Mouse (Mus musculus) erythroblast, adult 5-6 weeks (primary cell): ENCODE data around the gene Rad51c. TPM values are rescaled to one million over a fixed set of nuclear protein-coding genes. Genes with fewer than 3 reads are reported as not detected.
"Not testable (repeated sequence)": the region's sequence is repeated elsewhere in the genome, so short reads cannot be mapped to it uniquely, and the experiment has no call there.

Experiments
- ATAC-seq: replicated peaks from 2 replicates; pipeline ENCODE4 v1.8.0; 2016; ENCODE audit warnings: moderate number of reproducible peaks, mild to moderate bottlenecking, moderate TSS enrichment, inconsistent platforms; ENCODE audit not compliant: poor library complexity, low FRiP score, severe bottlenecking
- total RNA-seq, 2 experiments: library from RNA; stranded (forward) in 1 of 2; stranded (reverse) in 1 of 2; fragments of 150-400 nt in 1 of 2; fragments of 200-764, 138-1000 nt in 1 of 2; gene quantifications; 2 replicates each; pipeline versions ENCODE4 v1.2.3 to v1.2.4; 2015 to 2017; ENCODE audit warnings: low replicate concordance in 2 of 2

Gene Rad51c
- total RNA-seq, 2 experiments from 2014 or later: 0.19 to 6.3 TPM

- ATAC-seq: not testable (repeated sequence)
Observed at GRCm38 (mm10) chr11:87435107-87435506, 30.4 kb upstream of the Rad51c start.

DNA sequence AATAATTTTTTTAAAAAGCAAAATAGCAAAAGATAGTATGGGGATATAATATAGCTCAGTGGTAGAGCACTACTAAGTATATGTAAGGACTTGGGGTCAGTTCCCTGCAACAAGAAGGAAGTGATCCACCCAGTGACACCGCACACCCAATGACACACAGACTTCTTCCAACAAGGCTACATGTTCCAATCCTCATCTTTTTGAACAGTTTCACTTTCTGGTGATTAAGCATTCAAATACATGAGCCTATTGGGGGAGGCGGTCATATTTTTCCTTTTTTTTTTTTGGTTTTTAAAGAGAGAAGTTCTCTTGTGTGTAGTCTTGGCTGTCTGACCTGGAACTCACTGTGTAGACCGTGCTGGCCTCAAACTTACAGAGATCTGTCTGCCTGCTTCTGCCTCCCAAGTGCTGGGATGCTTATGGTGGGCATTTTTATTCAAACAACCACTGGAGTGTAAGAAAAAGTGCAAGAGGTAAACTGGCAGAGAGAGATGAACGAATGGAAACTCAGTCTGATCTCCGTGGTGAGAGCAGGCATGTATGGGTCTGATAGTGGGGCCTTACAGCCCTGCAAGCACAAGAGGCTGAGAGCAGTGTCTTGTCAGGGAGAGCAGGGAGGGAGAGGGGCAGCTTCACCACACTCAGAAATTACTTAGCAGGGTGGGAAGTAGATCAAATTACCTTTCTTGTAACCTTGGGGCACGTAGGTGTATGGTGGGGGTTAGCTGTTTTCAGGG is 28.3 kb upstream of the Rad51c start:
- ATAC-seq: no peak

DNA sequence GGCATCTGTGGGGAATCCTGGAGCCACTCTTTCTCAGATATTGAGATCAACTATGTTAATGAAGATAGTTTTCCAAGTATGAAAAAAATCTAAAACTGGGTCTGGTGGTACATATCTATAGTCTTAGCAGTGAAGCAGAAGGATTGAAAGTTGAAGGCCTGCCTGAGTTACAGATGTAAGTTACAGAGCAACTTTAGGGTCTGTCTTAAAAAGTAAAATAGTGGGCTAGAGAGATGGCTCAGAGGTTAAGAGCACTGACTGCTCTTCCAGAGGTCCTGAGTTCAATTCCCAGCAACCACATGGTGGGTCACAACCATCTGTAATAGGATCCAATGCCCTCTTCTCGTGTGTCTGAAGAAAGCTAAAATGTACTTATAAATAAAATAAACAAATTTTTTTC is 27.7 kb upstream of the Rad51c start:
- no peak for ATAC-seq

DNA sequence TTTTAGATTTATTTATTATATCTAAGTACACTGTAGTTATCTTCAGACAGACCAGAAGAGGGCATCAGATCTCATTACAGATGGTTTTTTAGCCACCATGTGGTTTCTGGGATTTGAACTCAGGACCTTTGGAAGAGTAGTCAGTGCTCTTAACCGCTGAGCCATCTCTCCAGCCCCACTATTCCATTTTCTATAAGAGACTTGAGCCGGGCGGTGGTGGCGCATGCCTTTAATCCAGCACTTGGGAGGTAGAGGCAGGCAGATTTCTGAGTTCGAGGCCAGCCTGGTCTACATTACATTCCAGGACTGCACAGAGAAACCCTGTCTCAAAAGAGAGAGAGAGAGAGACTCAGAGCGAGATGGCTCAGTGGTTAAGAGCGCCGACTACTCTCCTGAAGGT is 27.1 kb upstream of the Rad51c start:
- ATAC-seq: not testable (repeated sequence)

GRCm38 (mm10) chr11:87430374-87430773 is 25.6 kb upstream of the Rad51c start:
- ATAC-seq: no peak

GRCm38 (mm10) chr11:87429363-87429762 is 24.6 kb upstream of the Rad51c start:
- no peak for ATAC-seq

- ATAC-seq: no peak
Observed at GRCm38 (mm10) chr11:87428051-87428673, 23.4 kb upstream of the Rad51c start.

- ATAC-seq: no peak
Observed at GRCm38 (mm10) chr11:87427273-87428050, 22.7 kb upstream of the Rad51c start.

DNA sequence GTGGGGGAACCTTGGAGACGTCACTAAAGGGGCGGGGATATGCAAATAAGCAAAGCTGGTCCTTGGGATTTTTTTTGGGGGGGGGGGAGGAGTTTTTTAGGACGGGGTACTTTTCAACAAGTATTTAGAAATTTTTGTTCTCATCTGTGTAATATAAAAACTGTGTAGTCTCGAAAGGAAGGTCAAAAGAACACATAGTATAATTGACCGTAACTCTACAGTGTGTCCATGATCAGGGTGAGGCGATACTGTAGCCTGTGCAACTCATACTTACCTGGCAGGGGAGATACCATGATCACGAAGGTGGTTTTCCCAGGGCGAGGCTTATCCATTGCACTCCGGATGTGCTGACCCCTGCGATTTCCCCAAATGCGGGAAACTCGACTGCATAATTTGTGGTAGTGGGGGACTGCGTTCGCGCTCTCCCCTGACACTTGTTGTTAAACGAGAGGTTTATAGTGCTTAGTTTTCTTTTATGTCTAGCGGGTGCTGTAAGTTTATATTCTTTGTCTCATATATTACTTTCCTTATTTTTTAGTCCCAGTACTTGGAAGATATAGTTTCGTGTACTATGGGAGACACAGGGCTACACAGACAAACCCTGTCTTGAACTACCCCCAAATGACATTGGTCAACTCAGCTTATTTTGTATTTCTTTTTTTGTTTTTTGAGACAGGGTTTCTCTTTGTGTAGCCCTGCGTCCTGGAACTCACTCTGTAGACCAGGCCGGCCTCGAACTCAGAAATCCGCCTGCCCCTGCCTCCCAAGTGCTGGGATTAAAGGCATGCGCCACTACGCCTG is 21.9 kb upstream of the Rad51c start:
- ATAC-seq: peak; percentile 61

DNA sequence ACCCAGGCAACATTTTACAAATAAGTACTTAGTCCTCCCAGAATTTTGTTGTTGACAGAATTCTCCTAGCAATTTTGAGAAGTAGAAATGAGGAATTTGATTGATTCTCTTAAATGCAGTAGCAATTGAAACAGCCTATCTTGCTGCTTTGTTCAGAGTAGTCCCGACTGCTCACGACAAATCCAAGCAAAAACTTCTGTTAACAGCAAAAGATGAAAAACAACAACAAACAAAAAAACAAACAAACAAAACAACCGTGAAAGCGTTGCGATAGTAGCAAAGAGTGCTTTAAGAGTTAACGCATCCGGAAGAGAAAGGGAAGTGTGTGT is 21.3 kb upstream of the Rad51c start:
- ATAC-seq: peak; percentile 55

GRCm38 (mm10) chr11:87423551-87424325 is 19.0 kb upstream of the Rad51c start:
- no peak for ATAC-seq

GRCm38 (mm10) chr11:87422511-87423340 is 18.0 kb upstream of the Rad51c start:
- peak; percentile 83 for ATAC-seq

DNA sequence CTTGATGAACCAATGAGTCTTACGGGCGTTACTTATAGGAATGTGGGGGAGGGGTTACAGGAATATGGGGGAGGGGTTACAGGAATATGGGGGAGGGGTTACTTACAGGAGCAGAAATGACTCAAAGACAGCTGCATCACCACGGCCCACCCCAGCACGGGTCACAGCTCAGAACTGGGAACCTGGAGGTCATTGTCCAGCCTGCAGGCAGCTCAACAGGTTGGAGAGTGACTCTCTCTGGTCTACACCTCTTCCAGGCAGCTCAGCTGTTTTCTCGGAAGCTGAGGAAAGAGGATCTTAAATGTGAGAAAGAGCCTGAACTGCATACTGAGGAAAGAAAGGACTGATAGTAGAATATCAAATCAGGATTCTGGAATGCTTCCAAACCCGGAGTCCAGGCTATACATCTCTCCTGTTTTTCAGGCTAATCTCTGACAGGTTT is 17.0 kb upstream of the Rad51c start:
- ATAC-seq: no peak

GRCm38 (mm10) chr11:87420861-87421260 is 16.1 kb upstream of the Rad51c start:
- no peak for ATAC-seq

DNA sequence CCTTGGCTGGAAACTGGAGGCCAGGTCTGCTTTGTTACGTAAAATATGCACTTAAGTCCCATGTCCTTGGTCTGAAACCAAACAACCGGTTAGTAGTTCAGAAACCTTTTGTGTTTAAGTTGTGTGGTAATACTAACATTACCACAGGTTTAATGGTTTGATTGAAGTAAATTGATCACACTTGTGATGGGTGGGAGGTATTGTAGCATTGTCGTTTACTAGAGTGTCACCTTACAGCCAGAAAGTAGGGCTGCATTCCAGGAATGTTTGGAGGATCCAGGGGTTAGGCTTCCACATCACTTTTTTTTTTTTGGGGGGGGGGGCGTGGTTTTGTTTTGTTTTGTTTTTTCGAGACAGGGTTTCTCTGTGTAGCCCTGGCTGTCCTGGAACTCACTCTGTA is 11.4 kb upstream of the Rad51c start:
- ATAC-seq: no peak

DNA sequence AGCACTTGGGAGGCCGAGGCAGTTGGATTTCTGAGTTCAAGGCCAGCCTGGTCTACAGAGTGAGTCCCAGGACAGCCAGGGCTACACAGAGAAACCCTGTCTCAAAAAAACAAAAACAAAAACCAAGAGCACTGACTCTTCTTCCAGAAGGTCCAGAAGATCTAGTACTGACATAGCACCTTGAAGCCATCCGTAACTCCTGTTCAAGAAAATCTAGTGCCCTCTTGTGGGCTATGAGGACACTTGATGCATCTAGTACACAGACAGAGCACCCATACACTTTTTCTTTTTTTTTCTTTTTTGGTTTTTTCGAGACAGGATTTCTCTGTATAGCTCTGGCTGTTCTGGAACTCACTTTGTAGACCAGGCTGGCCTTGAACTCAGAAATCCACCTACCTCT is 8.7 kb upstream of the Rad51c start:
- ATAC-seq: 0 out of 2 replicates have a peak, but pooled peaks have one; percentile 59

DNA sequence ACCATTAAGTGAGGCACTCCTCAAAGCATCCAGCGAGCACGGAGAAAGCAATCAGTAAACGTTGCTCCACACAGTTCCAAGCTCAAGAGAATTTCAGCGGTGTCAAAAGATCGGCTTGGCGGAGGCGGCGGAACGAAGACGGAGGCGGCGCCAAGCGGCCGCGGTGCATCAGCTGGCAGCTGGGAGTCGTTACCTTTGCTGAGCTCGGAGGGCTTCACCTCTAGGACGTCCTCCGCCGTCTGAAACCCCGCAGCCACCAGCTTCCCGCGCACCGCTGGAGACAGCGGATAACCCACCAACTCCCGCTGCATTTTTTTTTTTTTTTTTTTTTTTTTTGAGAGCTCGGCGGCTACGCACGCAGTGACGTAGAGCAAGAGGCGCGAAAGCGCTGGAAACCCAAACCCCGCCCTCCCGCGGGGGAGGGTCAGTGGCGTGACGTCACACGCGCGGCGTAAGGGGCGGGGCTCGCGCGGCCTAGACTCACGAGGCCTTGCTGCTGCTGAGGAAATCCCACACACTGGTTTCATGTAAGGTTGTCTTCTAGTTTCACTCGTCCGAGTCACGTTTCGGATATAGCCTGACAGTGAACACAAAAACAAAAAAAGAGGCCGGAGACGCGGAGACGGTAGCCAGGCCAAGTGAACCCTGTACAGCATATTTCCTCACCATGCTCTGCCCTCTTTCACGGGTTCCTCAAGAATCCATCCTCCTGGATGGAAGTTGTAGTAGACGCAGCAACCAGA is 472 bp downstream of the Rad51c start:
- ATAC-seq: peak; percentile 99

- no peak for ATAC-seq
Observed at GRCm38 (mm10) chr11:87398402-87398801, 6.4 kb downstream of the Rad51c start.
